Mouse (Mus musculus) adipocyte (in vitro differentiated cells): Measurements from ENCODE around the gene Tubd1.

ENCODE experiments used
- DNase-seq: peaks from one replicate; pipeline ENCODE4 v3.0.0-alpha.2; 2016; ENCODE audit warnings: low spot score

Gene Tubd1

GRCm38 (mm10) chr11:86583990-86584897 is 39.5 kb downstream of the Tubd1 start:
- peak; percentile 50 for DNase-seq

- DNase-seq, result peak; percentile 52
Measured at GRCm38 (mm10) chr11:86584898-86585597, 40.3 kb downstream of the Tubd1 start.

- DNase-seq, result peak; percentile 51
Measured at GRCm38 (mm10) chr11:86585598-86585984, 40.8 kb downstream of the Tubd1 start.

GRCm38 (mm10) chr11:86586177-86586867 is 41.5 kb downstream of the Tubd1 start:
- peak; percentile 62 for DNase-seq

DNA sequence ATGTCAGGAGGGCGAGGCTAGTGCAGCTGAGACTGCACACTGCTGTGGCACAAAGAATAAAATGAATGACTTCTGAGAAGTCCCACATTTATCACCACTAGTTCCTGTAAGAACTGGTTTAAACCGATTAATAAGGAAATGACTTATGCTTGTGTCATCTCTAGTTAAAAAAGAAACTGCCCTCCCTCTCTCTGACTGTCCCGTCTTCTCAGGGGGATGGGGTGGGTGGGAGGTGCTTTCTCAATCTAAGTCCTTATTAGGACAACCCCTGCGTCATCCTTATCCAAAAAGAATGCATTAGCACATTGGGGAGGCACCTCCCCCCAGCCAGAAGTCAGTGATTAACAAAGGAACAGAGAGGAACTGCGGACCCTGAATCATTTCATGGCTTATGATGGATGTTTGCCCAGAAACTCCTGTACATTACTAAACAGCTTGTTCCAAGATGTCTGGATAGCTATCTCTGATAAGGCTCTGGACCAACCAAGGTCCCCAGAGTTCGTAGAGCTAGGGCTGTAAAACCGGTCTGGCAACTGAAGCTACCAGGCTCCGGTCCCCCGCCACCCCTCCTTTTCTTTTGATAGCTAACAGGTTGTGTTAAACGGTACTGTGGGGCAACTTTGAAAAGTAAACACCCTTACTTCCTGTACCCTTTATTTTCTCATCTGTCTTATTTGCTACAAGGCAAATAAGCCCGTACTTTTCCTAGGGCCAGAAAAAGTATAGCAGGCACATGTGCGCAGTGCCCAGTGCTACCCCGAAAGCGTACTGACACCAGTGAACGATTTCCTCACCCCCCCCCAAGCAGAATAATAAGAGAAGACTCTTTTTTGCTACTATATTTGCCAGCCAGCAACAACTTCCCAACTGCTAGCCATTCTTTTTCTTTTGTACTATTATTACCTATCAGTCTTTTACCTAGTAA is 42.3 kb downstream of the Tubd1 start:
- peak; percentile 89 for DNase-seq

GRCm38 (mm10) chr11:86587830-86588229 is 43.0 kb downstream of the Tubd1 start:
- peak; percentile 18 for DNase-seq

GRCm38 (mm10) chr11:86588583-86589298 is 44.0 kb downstream of the Tubd1 start:
- peak; percentile 5 for DNase-seq

DNA sequence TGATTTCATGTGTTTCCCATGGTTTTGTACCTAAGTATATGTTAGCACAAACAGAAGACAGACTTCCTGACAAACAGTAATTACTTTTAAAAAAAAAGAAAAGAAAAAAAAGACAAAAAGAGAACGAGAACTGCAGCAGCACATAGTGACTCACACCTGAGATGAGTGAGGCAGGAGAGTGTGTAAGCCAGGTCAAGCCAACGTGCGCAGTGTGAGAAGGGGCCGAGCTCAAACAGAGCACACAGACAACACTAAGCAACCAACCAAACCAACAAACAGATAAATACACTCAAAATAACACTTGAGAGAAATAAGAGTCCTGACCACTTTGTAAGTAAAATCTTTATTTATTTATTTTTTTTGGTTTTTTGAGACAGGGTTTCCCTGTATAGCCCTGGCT is 45.3 kb downstream of the Tubd1 start:
- DNase-seq, result no peak

DNA sequence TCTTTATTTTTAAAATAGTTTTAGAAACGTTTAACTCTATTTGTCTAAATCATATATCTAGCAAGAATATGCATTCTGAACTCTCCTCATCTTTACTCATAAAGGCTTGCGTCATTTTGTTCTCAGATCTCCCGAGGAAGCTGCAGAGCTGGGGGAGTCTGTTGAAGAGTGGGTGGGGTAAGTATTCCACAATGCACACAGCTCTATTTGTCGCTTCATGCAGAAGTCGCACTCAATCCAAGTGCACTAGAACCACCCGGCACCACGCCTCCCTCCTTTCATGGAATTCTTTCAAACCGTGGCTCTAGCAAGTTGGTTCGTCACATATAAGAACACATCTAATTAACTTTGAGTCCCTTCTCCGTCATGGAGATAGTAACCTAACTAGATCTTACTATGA is 45.8 kb downstream of the Tubd1 start:
- no peak for DNase-seq

DNA sequence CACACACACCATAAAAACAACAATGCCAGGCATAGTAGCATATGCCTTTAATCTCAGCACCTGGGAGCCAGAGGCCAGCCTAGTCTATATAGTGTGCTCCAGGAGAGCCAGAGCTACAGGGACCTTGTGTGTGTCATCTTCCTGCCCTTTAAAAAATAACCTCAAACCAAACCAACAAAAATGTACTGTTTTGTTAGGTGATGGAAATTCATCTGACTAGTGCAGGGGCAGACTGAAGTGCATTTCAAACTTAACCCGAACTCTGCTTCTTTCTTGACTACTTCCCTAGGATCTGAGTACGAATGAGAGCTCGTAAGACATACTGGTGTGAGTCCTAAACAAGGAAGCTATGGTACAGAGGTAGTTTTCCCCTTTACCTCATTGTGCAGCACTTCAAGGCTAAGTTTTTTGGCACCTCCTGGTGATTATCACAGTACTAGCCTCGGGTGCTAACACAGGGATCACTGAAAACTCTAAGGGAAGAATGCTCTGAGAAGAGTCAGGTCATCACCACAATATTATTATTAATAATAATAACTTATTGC is 46.6 kb downstream of the Tubd1 start:
- no peak for DNase-seq

GRCm38 (mm10) chr11:86591931-86592616 is 47.3 kb downstream of the Tubd1 start:
- DNase-seq, result peak; percentile 5

DNA sequence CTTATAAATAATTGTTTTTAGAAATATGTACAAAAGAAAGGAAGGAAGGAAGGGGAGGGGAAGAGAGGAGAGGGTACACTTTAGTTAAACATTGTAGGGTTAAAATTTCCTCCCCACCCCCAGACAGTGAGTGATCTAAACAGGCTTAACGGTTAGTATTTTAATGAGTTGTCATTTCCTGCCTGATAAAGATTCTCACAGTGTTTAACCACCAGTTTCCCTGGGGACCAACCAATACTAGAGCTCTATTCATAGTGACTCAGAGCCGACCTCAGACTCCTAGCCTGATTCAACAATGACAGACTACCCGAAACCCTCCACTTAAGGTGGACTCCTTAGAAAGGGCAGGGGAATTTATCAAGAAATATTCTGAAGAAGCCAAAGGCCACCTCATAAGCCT is 48.2 kb downstream of the Tubd1 start:
- peak; percentile 56 for DNase-seq

DNA sequence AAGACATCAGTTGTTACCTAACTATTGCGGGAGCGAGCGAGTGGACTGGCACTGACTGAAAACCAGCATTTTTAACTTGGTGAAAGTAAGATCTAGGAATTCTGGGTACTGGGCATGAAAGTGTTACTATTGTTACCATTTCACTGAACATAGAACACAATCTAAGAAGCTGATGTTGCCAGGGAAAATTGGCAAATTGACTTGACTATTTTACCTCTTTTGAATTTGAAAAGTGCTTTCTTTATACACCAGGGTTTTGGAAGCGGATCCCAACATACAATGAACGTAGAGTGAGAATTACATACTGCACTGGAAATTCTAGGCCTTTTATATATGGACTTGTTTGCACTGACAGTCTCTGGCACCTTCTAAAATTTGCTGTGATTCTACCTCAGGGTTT is 48.7 kb downstream of the Tubd1 start:
- DNase-seq, result no peak

DNA sequence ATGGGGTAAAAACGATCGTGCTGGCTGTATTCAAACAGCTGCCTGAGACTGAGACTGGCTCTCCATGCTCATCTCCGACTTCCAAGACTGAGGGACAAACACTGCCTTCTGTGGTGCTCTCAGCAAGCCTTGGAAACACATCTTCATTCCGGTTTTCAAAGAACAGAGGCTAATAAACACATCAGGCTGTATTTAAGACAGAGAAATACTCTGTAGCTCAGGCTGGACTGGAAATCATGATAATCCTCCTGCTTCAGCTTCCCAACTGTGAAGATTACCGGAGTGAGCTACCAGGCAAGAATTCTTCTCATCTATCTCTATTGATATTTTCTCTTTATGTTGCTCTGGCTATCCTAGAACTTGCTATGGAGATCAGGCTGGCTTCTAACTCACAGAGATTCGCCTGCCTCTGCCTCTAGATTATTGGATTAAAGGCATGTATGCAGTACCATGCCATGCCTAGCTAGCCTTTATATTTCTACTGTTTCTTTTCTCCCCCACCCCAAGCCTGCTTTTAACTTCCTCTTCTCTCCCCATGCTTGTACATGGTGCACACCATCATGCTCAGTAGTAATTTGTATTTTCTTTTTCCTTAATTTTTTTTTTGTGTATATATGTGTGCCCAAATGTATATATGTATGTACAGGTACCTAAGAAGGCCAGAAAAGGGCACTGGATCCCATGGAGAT is 49.5 kb downstream of the Tubd1 start:
- DNase-seq, result peak; percentile 4

DNA sequence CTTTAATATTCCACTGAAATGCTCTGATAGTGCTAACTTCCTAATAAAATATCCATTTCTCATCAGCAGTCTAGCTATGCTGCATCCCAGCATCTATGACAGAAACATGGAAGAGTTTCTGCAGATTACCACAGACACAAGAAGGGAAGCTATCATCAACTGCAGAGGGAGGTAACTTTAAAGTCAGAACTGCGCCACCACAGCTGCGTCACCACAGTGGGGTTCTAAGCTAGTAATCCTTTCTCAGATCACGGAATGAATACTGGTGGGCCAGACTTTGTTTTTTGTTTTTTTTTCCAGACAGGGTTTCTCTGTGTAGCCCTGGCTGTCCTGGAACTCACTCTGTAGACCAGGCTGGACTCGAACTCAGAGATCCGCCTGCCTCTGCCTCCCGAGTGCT is 50.6 kb downstream of the Tubd1 start:
- no peak for DNase-seq

- peak; percentile 91 for DNase-seq
Measured at GRCm38 (mm10) chr11:86596187-86596960, 51.6 kb downstream of the Tubd1 start.

GRCm38 (mm10) chr11:86596976-86597375 is 52.2 kb downstream of the Tubd1 start:
- peak; percentile 29 for DNase-seq

DNA sequence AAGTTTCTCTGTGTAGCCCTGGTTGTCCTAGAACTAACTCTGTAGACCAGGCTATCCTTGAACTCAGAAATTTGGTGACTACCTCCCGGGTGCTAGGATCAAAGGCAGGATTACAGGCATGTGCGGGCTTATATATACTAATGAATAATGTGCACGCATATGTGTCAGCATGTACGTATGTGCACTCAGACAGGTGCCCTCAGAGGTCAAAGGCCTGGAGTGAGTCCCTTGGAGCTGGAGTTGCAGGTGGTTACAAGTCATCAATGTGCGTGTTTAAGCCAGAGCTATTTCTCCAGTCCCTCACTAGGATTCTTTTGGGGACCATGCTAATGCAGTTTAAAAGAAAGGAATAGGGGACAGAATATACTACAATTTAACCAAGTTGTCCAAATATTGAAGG is 53.4 kb downstream of the Tubd1 start:
- DNase-seq, result no peak

DNA sequence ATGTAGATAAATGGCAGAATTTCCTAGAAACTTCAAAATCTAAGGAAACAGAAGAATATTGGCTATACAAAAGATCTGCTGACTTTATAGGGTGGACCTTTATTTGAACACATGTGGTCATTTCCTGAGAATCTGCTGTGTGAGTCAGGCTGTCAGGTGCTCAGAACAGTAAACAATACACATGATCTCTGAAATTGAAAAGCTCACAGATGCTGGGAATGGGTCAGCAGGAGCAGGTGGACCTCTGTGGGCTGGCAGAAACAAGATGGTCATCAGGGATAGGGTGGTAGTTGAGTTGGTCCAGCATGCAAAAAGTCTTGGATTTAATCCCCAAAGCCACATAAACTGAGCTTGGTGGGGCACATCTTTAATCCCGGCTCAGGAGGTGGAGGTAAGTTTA is 53.8 kb downstream of the Tubd1 start:
- DNase-seq, result no peak
